Mouse (Mus musculus) liver, embryonic 16.5 days (tissue): ENCODE measurements around the gene Ctnna2. TPM values are rescaled to one million over a fixed set of nuclear protein-coding genes. Genes with fewer than 3 reads are reported as not detected.

Experiments used
- ATAC-seq: fragments of 200-750 bp; cut with Nextera tagmentation; 2 replicates; pipeline ENCODE4 v1.8.0; 2017; ENCODE audit warnings: low read depth, mild to moderate bottlenecking, moderate number of reproducible peaks, moderate library complexity
- H3K27ac ChIP-seq: fragments of 300-500 bp; sonication (generic); 2 replicates; pipeline ENCODE4 v1.5.1; 2014; ENCODE audit warnings: mild to moderate bottlenecking, low read length
- H3K27me3 ChIP-seq: fragments of 300-500 bp; sonication (generic); 2 replicates; pipeline ENCODE4 v1.6.1; 2014; ENCODE audit warnings: low read depth, low read length, mixed read lengths; ENCODE audit not compliant: control insufficient read depth, insufficient read depth
- H3K36me3 ChIP-seq: fragments of 300-500 bp; sonication (generic); 2 replicates; pipeline ENCODE4 v1.6.1; 2014; ENCODE audit warnings: mild to moderate bottlenecking; ENCODE audit not compliant: control insufficient read depth, insufficient read depth
- H3K4me1 ChIP-seq: fragments of 300-500 bp; sonication (generic); 2 replicates; pipeline ENCODE4 v1.6.1; 2014; ENCODE audit warnings: low read depth, low read length, mixed read lengths; ENCODE audit not compliant: control insufficient read depth
- H3K4me2 ChIP-seq: fragments of 300-500 bp; sonication (generic); 2 replicates; pipeline ENCODE4 v1.6.1; 2014; ENCODE audit warnings: low read depth, low read length, mixed read lengths
- H3K4me3 ChIP-seq: fragments of 300-500 bp; sonication (generic); 2 replicates; pipeline ENCODE4 v1.5.1; 2014; ENCODE audit warnings: low read depth, mild to moderate bottlenecking, low read length
- H3K9ac ChIP-seq: fragments of 300-500 bp; sonication (generic); 2 replicates; pipeline ENCODE4 v1.6.1; 2014; ENCODE audit warnings: low read depth, low read length
- H3K9me3 ChIP-seq: fragments of 300-500 bp; sonication (generic); replicated peaks from 2 replicates; pipeline ENCODE4 v1.6.1; 2016; ENCODE audit warnings: low read length; ENCODE audit not compliant: control insufficient read depth
- WGBS: fragments of 180-500 bp; shearing (Covaris S2); extraction: QIAGEN DNeasy Blood & Tissue Kit; methylation state at CpG from one replicate; pipeline ENCODE4 v1.1.7; 2014; ENCODE audit not compliant: insufficient replicate concordance; 5-methylcytosine and 5-hydroxymethylcytosine counted together
- polyA plus RNA-seq: library from polyadenylated mRNA; unstranded; fragments of >200 nt; fragmentation: Nextera tagmentation; extraction: Ambion mirVana; gene quantifications from 2 replicates; pipeline ENCODE4 v1.2.1, GENCODE M21; 2015

Gene Ctnna2
- polyA plus RNA-seq, 1 experiment from 2014 or later, result 0.12 TPM

DNA sequence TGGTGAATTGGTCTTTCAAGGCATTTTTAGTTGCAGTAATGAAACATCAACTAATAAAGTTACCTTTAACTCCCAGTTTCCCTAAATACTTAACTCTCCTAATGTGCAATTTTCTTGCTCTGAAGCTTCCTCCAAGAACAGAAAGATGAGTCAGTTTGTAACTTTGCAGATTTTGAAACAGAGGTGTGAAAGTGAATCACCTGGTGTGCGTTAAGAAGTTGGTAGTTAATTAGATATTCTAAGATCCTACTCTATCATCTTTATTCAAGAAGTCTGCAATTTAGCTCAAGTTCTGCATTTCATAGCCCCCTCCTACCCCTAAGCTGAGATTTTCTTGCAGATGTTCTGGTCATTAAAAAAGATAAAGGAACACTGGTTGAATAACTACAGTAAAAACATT, 1082.3 kb downstream of the Ctnna2 start:
- no peaks in the 10 kb centered on the region for H3K27me3 ChIP-seq
- no peak for ATAC-seq
- H3K4me2 ChIP-seq, result no peak overlapping the region
- no peak overlapping the region for H3K4me3 ChIP-seq
- no peak overlapping the region for H3K9ac ChIP-seq
- H3K27ac ChIP-seq, result no peak overlapping the region
- H3K4me1 ChIP-seq, result no peaks in the 10 kb centered on the region
- WGBS, result 66% methylated on average over 1 of the region's 1 CpGs
- H3K9me3 ChIP-seq, result no peaks in the 10 kb centered on the region
- no peaks in the 10 kb centered on the region for H3K36me3 ChIP-seq
